Mouse (Mus musculus) CD8-positive naive resting alpha-beta T cell, adult 2 months (primary cell): ENCODE results near the gene Tob2.

ENCODE experiments used
- DNase-seq, 2 experiments: peaks; one replicate each; pipeline ENCODE4 v3.0.0; 2022; ENCODE audit warnings: low read depth in 2 of 2, low spot score in 2 of 2

The Tob2 gene

GRCm38 (mm10) chr15:81860471-81861135 is 2.0 kb upstream of the Tob2 start:
- DNase-seq = no peak

DNA sequence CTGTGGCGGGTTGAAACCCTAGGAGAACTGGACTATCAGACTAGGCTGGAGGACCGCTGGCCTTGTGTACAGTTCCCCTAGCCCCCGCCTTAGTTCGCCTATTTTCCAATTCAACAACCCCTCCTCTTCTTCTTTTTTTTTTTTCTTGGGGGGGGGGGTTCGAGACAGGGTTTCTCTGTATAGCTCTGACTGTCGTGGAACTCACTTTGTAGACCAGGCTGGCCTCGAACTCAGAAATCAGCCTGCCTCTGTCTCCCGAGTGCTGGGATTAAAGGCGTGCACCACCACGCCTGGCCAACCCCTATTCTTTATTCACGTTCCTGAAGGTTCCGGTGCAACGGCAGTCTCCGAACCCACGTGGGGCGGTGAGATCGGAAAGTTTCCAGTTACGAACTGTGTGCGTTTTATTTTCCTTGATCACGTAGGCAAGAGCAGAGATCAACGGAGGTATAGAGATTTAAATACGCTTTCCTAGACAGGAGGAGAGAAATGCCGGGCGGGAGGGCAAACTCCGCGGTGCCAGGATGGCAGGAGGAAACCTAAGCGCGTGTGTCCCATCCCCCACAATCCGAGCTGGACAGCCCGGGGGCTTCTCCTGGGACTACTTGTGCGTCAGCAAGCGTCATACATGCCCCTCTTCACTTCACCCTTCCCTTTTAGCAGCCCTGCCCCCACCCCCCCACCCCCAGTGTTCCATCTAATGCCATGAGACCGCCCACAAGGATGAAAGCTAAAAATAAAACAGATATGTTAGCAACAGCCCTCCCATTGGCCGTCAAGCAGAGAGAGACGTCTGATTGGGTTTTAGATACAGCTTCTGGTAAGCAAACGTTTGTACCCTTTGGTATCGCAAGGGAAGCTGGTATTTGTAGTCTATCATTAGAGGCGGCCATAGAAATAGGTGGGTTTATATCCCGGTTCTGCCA is 997 bp upstream of the Tob2 start:
- DNase-seq = peak; percentile 81 to 84

DNA sequence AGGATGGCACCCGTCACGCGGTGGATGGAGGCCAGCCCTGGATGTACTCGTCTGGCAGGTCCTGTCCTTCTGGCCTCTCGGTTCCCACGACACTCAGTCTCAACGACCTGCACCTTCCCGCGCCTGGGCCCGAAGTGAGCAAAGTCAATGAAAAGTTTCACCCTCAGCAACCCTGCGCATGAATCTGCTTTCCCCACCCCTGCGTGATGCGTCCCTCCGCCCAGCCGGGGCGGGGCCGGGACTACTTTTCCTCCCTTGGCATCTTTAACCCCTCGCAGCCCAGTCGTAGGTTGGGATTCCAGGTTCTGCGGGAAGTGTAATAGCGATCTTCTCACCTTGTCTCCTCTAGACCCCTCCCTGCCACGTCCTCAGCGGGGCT is 469 bp downstream of the Tob2 start:
- peak; percentile 80 to 82 for DNase-seq

GRCm38 (mm10) chr15:81857724-81858116 is 876 bp downstream of the Tob2 start:
- DNase-seq = no peak

- no peak for DNase-seq
These were observed 1.5 kb downstream of the Tob2 start for GRCm38 (mm10) chr15:81856938-81857723.

GRCm38 (mm10) chr15:81856030-81856790 is 2.4 kb downstream of the Tob2 start:
- peak; percentile 54 to 61 for DNase-seq

DNA sequence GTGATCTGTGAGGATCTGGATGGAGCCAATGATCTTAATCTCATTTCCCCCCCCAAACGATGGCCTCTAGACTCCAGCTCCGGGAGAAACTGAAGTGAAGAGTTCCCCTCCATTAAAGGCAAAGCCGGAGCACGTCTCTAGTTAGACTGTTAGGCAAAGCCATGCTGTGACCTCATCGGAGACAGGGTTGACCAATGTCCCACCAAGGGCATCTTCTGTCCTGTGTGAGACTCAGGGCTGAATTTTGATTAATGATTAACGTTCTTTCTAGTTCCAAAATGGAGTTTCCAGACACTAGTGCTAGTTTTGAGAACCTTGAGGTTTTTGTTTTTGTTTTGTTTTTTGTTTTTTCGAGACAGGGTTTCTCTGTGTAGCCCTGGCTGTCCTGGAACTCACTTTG is 5.5 kb downstream of the Tob2 start:
- no peak for DNase-seq

- no peak for DNase-seq
These were observed 6.1 kb downstream of the Tob2 start for GRCm38 (mm10) chr15:81852411-81853000.

DNA sequence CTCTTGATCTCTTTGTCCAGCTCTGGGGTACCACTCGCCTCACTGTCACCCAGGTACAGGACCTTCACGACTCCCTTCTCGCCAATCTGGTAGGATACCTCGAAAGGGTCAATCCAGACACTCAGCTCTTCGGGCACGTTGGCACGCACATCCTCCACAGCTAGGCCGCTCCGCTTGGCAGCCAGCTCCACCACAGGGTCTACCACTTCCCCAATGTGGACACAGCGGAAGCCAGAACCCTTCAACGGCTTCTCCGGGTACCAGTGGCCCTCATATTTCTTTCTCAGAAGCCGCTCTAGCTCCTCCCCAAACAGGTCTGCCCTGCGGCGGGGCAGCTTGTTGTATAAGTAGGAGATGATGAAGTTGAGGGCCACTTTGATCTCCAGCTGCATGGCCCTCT is 7.2 kb downstream of the Tob2 start:
- no peak for DNase-seq

- no peak for DNase-seq
These were observed 7.9 kb downstream of the Tob2 start for GRCm38 (mm10) chr15:81850718-81851117.

GRCm38 (mm10) chr15:81849104-81849503 is 9.5 kb downstream of the Tob2 start:
- no peak for DNase-seq

- DNase-seq = peak; percentile 65 to 76
These were observed 10.3 kb downstream of the Tob2 start for GRCm38 (mm10) chr15:81848301-81848700.

- DNase-seq = no peak
These were observed 10.7 kb downstream of the Tob2 start for GRCm38 (mm10) chr15:81847861-81848260.

GRCm38 (mm10) chr15:81847161-81847560 is 11.4 kb downstream of the Tob2 start:
- no peak for DNase-seq

DNA sequence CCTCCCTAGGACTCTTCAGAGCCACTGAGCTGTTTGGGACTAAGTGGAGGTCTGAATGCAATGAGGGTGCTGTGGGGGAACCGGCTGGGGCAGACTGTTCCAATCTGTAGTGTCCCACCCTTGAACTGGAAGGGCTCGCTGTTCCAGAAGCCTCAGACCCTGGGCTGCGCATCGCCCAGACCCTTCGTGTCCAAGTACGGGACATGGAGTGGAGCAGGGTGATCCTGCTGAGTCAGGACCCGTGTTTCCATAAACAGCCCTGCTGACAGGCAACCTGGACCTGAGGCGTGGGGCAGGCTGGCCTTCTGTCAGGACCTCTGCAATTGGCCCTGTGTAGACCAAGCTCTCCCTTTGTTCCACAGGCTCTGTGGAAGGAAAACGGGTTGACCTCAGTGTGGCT is 11.8 kb downstream of the Tob2 start:
- DNase-seq = no peak

DNA sequence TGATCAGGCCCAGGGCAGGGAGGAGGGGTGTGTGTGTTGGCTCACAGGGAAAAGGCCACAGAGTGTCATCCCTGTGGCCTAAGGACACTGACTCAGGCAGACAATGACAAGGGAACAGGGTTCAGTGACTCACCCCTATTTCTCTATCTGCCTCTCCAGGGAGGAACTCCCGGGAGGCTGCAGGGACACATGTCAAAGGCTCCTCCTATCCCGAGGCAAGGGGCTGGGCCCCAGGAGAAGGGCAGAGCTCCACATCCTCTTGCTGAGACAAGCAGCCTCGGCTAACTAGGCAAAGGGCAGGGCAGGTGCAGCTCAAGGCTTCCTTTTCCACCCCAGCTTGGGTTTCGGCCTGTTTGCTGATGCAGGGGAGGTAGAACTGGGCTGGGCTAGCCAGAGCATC is 12.9 kb downstream of the Tob2 start:
- no peak for DNase-seq

- no peak for DNase-seq
These were observed 13.5 kb downstream of the Tob2 start for GRCm38 (mm10) chr15:81845033-81845625.

- no peak for DNase-seq
These were observed 16.3 kb downstream of the Tob2 start for GRCm38 (mm10) chr15:81842275-81842674.

- no peak for DNase-seq
These were observed 18.3 kb downstream of the Tob2 start for GRCm38 (mm10) chr15:81840306-81840705.

GRCm38 (mm10) chr15:81839634-81840033 is 19.0 kb downstream of the Tob2 start:
- no peak for DNase-seq
